Mouse (Mus musculus): ENCODE data around the gene Uhrf1.

The Uhrf1 gene

DNA sequence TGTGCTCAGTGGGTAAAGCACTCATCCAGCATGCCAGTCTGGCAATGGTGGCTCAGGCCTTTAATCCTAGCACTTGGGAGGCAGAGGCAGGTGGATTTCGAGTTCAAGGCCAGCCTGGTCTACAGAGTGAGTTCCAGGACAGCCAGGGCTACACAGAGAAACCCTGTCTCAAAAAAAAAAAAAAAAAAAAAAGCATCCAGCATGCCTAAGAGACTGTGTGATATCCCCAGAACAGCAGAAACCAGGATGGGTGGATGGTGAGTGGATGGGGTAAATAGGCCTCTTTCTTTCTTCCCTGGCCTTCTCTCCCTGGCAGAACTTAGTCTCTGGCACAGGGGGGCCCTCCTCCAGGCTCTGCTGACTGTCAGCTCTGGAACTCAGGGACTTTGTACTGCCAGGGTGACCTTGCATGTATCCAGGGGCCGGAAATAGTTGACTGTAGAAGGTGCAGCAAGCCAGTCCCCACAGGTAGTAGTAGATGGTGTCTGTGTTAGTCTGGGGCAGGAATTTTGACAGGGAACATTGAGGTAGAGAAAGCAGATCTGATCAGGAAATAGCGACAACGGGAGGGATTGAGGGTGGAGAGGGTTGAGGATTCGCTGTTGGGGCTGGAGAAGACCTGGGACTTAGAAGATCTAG lies 27.2 kb upstream of the Uhrf1 start:
- DNase-seq (ENCODE audit: low read depth, low spot score): no peak

DNA sequence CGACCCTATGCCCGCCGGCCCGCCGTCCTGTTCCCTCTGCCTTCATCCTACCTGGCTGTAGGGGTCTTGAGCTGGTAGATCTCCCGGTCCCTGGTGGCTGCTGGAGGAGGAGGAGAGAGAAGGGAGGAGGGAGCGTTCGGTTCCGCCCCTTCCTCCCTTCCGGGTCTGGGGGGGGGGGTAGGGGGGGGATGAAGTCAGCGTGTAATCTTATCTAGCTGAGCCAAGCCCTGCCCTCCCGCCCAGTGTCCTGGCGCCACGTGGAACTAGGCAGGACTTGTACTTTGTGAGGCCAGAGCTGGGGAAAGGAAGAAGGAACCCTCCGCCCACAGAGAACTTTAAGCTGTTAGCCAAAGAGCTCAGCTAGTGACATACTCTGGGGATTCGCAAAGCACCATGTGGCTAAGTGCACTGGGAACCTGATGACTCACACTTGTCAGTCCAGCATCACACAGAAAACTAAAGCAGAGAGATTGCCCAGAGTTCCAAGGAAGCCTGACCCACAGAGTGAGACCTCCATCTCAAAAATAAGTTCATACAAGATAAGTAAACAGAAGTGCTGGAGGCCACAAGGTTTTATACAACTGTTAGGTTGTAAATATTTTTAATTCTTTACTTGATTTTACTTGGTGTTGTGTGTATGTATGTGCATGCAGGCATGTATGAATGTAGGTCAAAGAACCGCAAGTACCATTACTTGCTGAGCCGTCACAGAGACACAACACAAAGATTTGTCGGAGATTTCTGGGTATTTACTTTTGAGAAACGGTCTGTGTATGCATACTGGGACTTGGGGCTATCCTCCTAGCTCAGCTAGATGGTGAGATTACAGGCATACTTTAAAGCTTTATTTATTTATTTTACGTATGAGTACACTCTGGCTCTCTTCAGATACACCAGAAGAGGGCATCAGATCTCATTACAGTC lies 26.2 kb upstream of the Uhrf1 start, which contains the start of gene Ticam1:
Gene Ticam1, minus strand, starts transcription at position 144 of the 924 bp plus-strand sequence.
- peak; percentile 65 for DNase-seq (ENCODE audit: low read depth, low spot score)

DNA sequence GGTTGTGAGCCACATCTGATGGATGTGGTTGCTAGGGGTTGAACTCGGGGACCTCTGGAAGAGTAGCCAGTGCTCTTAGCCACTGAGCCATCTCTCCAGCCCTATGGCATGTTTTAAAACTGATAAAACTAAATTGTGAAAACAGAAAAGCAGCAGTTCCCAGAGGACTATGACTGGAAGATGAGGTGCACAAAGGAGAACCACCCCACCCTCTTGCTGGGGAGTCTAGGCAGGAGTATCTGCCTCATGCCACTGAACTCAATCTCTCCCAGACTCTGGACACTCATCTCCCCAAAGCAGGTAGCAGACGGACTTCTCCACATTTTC lies 25.6 kb upstream of the Uhrf1 start:
- DNase-seq (ENCODE audit: low read depth, low spot score): no peak

DNA sequence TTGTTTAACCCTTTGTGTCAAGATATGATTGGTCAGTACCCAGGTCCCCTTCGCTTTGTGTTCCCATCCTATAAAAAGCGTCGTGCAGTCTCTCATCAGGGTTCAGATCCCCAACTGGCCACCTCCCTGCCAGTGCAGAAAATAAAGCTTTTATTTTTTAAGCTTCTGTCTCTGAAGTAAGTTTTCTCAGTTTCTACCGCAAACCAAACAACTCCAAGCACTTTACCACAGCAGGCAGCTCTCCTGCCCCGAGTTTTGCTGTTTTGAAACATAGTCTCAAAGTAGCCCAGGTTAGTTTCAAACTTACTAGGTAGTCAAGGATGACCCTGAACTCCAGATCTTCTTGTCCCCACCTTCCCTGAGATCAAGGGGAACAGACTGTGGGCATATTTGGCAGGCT lies 24.8 kb upstream of the Uhrf1 start:
- DNase-seq (ENCODE audit: low read depth, low spot score): no peak

DNA sequence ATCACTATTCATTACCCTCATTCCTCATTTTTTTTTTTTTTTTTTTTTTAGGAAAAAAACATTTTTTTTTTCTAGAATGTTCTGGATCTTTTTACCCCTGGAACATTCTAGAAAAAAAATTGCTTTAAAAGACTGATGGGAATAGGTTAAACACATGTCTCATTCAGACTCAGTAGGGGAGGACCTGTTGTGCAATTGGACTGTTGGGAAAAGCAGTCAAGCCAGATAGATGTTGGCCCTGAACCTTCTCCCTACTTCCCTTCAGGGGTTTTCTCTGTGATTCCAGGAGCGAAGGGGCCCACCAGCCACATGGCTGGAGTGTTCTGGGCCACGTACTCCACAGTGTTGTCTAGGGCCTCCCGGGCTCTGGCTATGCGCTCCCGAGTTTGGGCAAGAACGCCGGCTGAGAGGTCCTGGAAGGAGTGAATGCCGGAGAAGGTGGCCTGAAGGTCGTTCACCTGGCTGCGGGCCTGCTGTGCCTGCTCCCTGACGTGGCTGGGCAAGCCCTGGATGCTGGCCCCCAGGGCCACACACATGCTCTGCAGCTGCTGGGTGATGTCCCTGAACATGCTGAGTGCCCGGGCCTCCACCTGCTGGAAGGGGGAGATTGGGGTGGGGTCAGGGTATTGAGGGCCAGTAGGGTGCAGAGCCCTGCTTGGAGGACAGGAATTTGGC lies 23.5 kb upstream of the Uhrf1 start:
- no peak for DNase-seq (ENCODE audit: low read depth, low spot score)

DNA sequence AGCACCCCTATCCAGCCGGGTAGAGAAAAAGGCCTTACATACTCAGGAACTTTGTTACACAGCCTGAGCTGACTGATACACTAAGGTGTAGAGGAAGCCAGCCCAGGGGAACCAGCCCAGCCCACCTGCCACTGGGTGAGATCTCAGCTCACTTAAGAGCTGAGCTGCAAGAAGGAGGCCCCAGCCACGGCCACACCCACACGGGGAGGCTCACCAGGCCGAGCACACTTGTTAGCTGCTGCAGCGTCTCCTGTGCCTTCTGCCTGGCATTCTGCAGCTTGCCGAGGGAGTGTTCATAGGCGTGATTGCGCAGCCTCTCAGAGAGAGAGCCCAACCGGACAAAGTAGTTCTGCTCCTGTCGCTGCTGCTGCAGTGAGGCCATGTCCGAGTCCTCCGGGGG lies 21.9 kb upstream of the Uhrf1 start:
- DNase-seq (ENCODE audit: low read depth, low spot score): no peak

DNA sequence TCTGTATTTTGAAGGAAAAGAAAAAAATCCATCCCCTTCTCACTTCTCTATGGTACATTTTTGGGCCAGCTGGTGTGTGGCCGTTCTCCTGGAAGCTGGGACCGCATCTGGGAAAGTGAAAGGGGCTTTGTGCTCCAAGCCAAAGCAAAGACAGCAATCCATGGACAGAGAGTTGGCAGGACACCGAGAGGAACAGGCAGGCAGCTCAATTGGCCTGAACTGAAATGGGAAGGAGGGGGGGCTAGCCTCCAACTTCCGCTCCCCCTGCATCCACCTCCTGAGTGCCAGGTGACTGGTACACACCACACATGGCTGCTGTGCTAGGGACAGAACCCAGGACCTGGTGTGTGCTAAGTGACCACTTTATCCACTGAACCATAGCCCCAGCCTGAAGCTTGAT lies 20.3 kb upstream of the Uhrf1 start:
- no peak for DNase-seq (ENCODE audit: low read depth, low spot score)

DNA sequence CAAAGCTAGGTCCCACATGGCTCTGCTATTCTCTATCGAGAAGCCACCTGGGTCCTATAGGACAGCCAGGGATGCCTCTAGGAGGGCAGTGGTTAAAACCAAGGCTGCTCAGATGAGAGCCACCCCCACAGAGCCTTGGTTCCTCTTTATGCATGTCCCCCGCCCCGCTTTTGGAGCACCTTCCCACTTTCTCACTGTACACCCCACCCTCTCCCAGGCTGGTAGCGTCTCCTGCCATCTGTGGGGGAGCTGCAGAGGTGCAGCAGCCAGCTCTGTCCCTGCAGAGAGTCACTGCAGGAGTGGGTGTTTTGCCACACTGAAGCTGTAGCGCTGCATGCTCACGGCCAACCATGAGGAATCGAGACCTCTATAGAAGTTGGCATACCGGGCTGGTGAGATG lies 19.8 kb upstream of the Uhrf1 start:
- no peak for DNase-seq (ENCODE audit: low read depth, low spot score)

DNA sequence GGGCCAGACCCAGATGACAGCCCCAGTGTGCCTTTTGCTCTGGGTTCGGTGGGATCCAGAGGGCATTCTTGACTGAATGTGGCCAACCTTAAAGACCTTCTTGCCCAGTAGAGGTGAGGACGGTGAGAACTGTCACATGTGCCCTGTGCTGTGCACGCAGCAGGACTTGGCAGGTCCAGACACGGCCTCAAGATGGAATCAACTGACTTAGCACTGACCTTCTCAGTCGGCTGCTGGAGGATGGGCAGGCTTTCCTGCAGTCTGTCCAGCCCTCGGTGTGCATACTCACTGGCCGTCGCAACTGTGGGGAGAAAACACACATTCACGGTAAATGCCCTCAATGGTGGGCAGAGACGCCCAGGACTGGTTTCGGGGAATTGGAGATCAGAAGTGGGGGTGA lies 17.1 kb upstream of the Uhrf1 start:
- no peak for DNase-seq (ENCODE audit: low read depth, low spot score)

DNA sequence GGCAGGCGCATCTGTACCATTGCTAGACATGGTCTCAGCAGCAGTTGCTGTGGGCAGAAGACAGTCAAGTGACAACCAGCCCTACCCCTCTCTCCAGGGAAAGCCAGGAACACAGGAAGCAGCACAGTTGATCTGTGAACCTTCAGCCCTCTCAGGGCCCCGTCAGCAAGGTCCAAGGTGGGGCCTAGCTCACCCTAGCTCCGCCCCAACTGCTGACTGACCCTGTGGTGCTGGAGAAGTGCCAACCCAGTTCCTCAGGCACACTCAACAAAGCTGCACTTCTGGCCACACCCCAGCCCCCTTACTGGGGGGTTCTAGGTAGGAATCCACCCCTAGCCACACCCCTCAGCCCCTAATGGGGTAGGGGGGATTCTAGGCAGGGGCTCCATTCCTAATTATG lies 15.3 kb upstream of the Uhrf1 start:
- DNase-seq (ENCODE audit: low read depth, low spot score): no peak

DNA sequence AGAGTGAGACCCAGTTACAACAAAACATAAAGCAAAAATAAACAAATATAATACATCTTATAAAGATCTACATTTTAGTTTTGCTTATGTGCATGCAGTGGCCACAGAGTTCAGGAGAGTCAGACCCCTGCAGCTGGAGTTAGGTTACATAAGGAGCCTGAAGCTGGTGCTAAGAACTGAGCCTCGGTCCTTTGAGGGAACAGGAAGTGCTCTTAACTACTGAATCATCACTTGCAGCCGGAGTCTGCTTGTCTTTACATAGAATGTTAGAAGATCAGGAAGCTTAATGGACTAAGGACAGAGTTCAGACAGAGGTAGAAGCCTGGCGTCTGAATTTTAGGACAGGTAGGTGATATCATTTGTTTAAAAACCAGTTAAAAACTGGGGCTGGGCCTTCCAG lies 14.3 kb upstream of the Uhrf1 start:
- no peak for DNase-seq (ENCODE audit: low read depth, low spot score)

DNA sequence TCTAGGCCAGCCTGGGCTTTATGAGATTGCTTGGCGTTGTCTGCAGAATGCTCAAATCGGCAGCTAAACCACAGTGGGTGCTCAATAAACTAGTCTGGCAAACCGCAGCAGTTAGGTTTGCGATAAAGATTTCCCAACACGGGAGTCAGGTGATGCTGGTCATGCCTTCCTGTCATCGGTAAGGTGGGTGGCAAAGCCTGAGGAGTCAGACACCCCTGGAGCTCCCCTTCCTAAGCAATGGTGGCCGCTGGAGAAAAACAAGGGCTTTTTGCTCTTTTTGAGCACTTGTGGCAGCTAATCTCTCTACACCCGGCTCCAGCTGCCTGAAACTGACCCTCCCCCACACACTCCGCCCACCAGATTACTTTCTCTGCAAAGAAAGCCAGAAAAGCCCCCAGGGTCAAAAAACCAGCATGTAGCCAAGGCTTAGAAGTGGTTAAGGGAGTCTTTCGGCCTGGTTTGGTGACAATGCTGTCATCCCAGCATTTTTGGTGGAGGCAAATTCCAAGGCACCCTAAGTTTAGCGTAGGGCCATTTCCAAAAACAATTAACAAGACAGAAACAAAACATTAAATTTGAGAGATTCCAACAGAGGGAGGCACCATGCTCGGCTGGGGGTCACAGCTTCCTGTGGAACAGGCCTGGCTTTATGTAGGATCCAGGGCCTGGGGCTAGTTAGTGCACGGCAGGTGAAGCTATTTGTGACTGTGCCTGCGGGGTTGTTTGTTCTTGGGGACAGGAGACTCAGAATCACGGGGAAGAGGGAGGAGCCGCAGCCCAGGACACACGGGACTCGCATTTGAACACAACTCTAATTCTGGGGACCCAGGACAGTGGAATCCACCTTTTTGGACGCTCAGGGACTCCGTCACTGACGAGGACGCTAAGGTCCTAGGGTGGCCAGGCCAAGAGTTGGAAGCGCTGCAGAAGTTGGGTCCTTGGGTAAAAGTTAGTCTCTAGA lies 13.5 kb upstream of the Uhrf1 start:
- no peak for DNase-seq (ENCODE audit: low read depth, low spot score)

DNA sequence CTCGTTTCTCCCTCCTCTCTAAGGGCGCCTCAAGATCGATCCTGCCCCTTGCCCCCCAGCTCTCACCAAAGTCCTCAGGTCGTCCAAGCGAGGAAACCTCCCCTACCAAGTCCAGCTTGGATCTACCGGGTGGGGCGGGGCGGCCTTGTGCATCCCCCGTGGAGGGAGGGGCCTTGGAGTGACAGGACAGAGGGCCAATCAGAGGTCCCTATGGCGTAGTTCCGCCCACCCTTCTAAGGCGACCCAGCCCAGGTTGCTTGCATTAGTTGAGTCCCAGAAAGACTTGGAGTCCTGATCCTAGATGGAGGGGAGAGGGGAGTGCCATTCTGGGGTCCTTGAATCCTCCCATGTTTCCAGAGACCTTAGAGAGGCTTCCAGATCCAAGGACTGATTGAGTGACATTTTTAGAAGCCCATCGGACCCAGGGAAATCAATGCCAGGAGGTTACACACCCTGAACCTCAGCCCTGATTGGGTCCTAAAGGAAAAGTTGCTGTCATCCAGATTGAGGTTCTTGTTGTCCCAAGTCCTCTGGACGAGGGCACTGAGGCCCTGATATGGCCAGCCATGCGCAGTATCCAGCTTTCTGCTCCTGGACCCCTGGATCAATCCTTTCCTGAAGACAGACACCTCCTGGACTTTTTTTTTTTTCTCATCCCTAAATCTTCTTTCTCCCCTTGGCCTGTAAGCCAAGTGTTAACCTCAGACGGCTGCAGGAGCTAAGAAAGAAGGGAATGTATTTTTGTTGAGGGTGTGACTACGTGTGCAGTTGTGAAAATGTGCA lies 12.5 kb upstream of the Uhrf1 start:
- peak; percentile 74 for DNase-seq (ENCODE audit: low read depth, low spot score)

DNA sequence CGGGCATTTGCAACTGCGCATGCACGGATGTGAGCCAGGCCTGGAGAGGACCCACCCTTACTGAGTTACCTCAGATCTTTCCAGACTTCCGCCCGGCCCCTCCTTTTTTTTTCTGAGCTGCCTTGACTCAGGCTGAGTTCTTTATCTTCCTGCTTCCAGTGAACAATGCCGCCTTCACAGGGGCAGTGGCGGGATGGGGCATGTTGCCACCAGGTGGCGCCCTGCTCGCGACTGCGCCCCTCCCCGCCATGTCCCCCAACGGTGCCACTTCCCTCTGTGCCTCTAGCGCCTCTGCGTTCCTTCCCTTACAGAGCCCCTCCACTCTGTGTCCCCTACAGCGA lies 12.0 kb upstream of the Uhrf1 start:
- peak; percentile 68 for DNase-seq (ENCODE audit: low read depth, low spot score)

DNA sequence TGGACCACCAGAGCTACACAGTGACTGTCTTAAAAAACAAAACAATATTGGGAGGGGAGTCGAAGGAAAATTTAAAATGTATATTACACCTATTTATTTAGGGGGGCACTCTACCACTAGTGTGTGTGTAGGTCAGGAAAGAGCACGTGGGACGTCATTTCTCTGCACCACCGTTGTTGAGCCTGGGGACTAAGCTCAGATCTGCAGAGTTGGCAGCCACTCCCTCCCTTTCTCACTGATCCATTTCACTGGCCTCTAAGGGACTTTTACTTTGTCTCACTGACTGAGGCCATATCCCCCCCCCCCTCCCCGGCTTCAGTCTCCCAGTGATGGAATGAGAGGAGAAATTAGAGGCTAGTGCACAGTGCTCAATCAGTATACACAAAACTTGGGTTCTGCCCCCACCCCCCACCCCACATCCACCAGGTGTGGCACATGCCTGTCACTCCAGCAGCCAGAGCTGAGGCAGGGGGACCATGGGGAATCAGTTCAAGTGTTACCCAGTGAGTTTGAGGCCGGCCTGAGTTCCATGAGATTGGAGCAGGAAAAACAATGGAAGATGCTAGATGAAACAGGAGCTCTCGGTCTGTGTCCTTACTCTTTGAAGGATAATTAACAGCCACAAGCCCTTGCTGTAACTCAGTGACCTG lies 11.2 kb upstream of the Uhrf1 start:
- no peak for DNase-seq (ENCODE audit: low read depth, low spot score)

DNA sequence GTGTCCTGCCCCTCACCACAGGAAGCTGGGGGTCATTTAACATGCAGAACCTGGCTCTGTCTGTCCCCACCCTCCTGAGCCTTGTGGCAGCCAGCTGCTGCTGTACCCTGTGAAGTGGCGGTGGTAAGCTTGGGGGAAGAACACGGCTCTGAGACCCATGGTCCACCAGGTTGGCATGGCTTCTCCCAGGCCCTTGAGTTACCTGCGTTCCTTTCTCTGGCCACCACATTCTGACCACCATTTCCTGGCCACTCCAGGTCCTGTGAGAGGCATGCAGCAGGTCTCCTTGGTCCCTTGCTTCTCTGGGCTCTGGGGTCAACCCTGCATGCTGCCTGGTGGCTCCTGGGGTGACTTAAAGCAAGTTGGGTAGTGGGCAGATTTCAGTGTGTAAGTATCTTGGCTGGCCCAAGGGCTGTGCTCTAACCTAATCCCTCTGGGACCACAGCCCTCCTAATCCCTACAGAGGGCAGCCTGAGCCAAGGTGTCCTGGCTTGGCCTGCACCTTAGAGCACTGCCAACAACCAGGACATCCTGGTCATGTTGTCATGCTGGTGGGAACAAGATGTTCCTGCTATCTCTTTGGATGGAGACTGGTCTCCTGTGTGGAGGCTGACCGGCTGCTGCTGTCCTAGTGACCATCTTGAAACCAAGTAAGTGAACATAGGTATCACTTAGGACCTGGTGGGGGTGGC lies 10.4 kb upstream of the Uhrf1 start, which contains the start of gene Plin3:
Gene Plin3, minus strand, starts transcription at position 343 of the 692 bp plus-strand sequence.
- DNase-seq (ENCODE audit: low read depth, low spot score): no peak

DNA sequence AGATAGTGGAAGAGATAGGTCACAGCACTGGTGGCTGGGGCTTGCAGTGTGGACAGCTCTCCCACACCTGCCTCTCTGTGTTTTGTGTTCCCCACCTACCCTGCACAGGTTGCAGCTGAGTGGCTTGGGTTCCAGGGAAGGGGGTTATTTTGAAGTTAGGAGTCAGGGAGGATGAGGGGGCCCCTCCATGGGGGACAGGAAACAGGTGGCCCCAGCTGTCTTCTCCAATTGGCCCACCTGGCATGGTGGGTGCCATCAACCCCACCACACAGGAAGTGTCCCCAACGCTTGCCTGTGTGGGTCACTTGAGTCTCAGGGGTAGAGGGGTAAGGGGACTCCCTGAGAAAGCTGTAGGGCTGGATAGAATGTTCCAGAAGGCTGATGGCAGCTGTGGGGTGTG lies 9.8 kb upstream of the Uhrf1 start:
- no peak for DNase-seq (ENCODE audit: low read depth, low spot score)

DNA sequence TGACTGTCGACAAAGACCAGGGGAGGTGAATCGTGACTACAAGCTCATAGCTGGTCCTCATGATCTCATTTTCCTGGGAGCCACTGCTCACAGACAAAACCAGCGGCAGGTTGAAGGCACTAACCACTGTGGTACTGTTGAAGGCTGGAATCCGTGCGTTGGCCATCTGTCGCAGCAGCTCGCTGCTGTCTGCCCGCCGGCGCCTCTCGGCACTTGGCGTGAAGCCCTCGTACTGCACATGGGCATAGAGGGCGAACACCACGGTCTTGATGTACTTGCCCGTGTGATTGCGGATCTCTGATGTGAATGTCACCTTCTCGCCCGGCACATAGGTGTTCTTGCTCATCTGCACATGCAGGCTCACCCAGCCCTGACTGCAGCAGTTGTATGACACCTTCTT lies 8.9 kb upstream of the Uhrf1 start:
- no peak for DNase-seq (ENCODE audit: low read depth, low spot score)

DNA sequence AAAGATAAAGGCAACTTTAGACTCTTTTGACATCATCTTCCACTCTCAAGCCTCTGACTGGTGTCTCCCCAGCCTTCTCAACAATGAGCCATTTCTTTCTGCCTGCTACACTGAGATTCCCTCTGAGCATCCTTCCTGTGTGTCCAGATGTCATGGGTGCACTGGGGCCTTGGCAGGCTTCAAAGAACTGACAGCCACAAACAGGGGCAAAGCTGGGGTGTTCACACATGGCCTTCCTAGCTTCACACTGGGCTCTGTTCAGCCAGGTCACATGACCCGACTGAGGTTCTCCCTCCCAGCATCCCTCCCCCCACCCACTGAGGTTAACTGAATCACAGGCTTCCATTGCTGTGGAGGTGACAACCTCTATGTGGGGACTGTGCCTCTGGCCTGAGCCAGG lies 6.9 kb upstream of the Uhrf1 start:
- DNase-seq (ENCODE audit: low read depth, low spot score): no peak

DNA sequence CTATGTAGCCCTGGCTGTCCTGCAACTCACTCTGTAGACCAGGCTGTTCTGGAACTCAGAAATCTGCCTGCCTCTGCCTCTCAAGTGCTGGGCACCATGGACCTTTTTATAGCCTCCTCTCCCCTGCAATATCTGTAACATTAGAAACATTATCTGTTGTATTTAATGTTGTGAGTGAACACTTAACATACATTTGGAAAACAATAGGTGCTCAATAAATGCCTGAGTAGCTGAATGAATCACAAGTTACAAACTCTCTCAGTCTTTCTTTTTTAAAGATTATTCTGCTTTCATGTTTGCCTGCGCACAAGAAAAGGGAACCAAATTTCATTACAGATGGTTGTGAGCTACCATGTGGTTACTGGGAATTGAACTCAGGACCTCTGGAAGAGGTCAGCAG lies 4.9 kb upstream of the Uhrf1 start:
- DNase-seq (ENCODE audit: low read depth, low spot score): no peak
